Mouse (Mus musculus) embryonic facial prominence, embryonic 14.5 days (tissue): ENCODE results near the gene Fam155a. TPM values are rescaled to one million over a fixed set of nuclear protein-coding genes. Genes with fewer than 3 reads are reported as not detected.

Experiments
- ATAC-seq: fragments of 200-750 bp; cut with Nextera tagmentation; 2 replicates; pipeline ENCODE4 v1.8.0; 2017; ENCODE audit warnings: low read depth, moderate number of reproducible peaks, moderate TSS enrichment
- DNase-seq: peaks from one replicate; pipeline ENCODE4 v3.0.0-alpha.2; 2015; ENCODE audit warnings: low spot score
- H3K27ac ChIP-seq: fragments of 300-500 bp; sonication (generic); replicated peaks from 2 replicates; pipeline ENCODE4 v1.5.1; 2014; ENCODE audit warnings: low read depth, mild to moderate bottlenecking, low read length, moderate library complexity
- H3K27me3 ChIP-seq: fragments of 300-500 bp; sonication (generic); replicated peaks from 2 replicates; pipeline ENCODE4 v1.6.1; 2014; ENCODE audit warnings: low read length; ENCODE audit not compliant: control insufficient read depth, insufficient read depth
- H3K36me3 ChIP-seq: fragments of 300-500 bp; sonication (generic); 2 replicates; pipeline ENCODE4 v1.6.1; 2014; ENCODE audit warnings: low read length, mixed read lengths; ENCODE audit not compliant: control insufficient read depth, insufficient read depth
- H3K4me1 ChIP-seq: fragments of 300-500 bp; sonication (generic); 2 replicates; pipeline ENCODE4 v1.6.1; 2014; ENCODE audit warnings: antibody characterized with exemption, low read length; ENCODE audit not compliant: control insufficient read depth, insufficient read depth
- H3K4me2 ChIP-seq: fragments of 300-500 bp; sonication (generic); 2 replicates; pipeline ENCODE4 v1.6.1; 2014; ENCODE audit warnings: low read depth, mild to moderate bottlenecking, low read length, moderate library complexity, mixed read lengths
- H3K4me3 ChIP-seq: fragments of 300-500 bp; sonication (generic); 2 replicates; pipeline ENCODE4 v1.5.1; 2014; ENCODE audit warnings: low read depth, mild to moderate bottlenecking, low read length
- H3K9ac ChIP-seq: fragments of 300-500 bp; sonication (generic); 2 replicates; pipeline ENCODE4 v1.6.1; 2014; ENCODE audit warnings: low read depth, mild to moderate bottlenecking, low read length, moderate library complexity, mixed read lengths
- H3K9me3 ChIP-seq: fragments of 300-500 bp; sonication (generic); 2 replicates; pipeline ENCODE4 v1.6.1; 2016; ENCODE audit warnings: low read length; ENCODE audit not compliant: control insufficient read depth
- WGBS: fragments of 180-500 bp; shearing (Covaris S2); extraction: QIAGEN DNeasy Blood & Tissue Kit; methylation state at CpG from one replicate; pipeline ENCODE4 v1.1.7; 2014; 5-methylcytosine and 5-hydroxymethylcytosine counted together
- polyA plus RNA-seq: library from polyadenylated mRNA; unstranded; fragments of >200 nt; fragmentation: Nextera tagmentation; extraction: Ambion mirVana; gene quantifications from 2 replicates; pipeline ENCODE4 v1.2.1, GENCODE M21; 2014

Fam155a gene
- polyA plus RNA-seq, 1 experiment from 2014 or later = 1.0 TPM

DNA sequence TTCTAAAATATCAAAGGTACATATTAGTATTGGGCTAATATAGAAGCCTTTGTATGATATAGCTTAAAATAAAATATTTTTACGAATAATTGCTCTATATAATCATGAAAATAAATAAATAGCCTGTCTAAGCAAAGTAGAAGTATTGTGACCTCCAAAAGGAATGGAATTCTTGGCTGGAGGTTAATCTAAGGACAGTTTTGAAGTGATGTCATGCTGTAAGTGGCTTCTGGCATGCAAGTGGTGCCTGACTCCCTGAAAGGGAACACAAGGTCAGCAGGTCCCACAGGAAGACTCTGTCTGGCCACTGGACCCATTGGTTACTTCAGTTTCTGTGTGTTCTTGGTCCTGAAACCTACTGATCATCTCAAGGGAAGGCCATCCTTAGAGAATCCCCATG lies 117.3 kb downstream of the Fam155a start:
- DNase-seq = no peak
- no peaks in the 10 kb centered on the region for H3K36me3 ChIP-seq
- 44% methylated on average over 1 of the region's 1 CpGs for WGBS

DNA sequence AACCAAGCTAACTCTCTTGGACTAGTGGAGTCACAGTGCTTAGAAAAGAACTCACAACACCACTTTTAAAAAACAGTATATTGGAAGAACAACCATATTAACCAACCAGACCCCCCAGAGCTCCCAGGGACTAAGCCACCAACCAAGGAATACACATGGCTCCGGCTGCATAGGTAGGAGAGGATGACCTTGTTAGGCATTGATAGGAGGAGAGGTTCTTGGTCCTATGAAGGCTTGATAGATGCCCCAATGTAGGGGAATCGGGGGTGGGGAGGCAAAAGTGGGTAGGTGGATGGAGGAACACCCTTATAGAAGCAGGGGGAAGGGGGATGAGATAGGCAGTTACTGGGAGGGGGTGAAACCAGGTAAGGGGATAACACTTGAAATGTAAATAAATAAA lies 132.8 kb downstream of the Fam155a start:
- Histone ChIP-seq H3K4me1 (no peaks in the 10 kb centered on the region), H3K9ac (no peak overlapping the region), H3K4me3 (no peak overlapping the region), H3K4me2 (no peak overlapping the region), H3K36me3 (no peaks in the 10 kb centered on the region), H3K27me3 (no peaks in the 10 kb centered on the region), H3K9me3 (no peaks in the 10 kb centered on the region), H3K27ac (no peak overlapping the region)
- no peak for ATAC-seq
- no peak for DNase-seq
- WGBS = 81% methylated on average over 2 of the region's 2 CpGs

More for the DNA sequence above, 117.3 kb downstream of the Fam155a start:
- Histone ChIP-seq H3K4me1 (no peaks in the 10 kb centered on the region), H3K27me3 (no peaks in the 10 kb centered on the region), H3K27ac (no peak overlapping the region), H3K9me3 (no peaks in the 10 kb centered on the region), H3K4me3 (no peak overlapping the region), H3K4me2 (no peak overlapping the region), H3K9ac (no peak overlapping the region)
- no peak for ATAC-seq

GRCm38 (mm10) chr8:9635240-9635639 lies 135.7 kb downstream of the Fam155a start:
- Histone ChIP-seq H3K9ac (no peak overlapping the region), H3K27me3 (no peaks in the 10 kb centered on the region), H3K4me3 (no peak overlapping the region), H3K4me2 (no peak overlapping the region), H3K27ac (no peak overlapping the region), H3K4me1 (no peaks in the 10 kb centered on the region), H3K36me3 (no peaks in the 10 kb centered on the region), H3K9me3 (no peaks in the 10 kb centered on the region)
- ATAC-seq (no peak), DNase-seq (peak; percentile 61)
- WGBS = 65% methylated on average over 5 of the region's 5 CpGs

DNA sequence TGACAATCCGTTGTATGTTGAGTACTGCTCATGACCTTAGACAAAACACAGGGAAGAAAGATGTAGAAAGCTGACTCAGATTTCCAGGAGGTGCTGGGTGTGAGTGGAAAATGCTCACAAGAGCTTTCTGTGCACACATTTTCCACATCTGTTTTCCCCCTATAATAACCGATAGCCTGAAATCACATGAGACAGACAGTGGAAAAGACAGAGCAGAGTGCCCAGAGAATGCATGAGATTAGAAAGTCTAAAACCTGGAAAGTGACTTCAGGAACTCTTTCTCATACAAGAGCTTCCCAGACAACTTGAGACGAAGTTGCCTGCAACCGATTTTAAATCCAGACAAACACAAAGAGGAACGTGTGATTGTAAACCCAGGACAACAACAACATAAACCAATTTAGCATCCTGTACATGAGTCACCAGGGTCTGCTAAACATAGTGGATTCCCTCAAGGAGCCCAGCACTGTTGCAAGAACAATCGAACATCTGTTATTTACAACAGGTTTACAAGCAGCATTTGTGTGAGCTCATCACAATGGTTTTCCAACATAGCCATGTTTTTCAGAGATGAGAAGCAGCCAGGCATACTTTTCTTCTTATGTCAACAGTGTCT lies 163.8 kb downstream of the Fam155a start:
- H3K4me2 ChIP-seq = no peak overlapping the region
- no peaks in the 10 kb centered on the region for H3K27me3 ChIP-seq
- no peak overlapping the region for H3K4me3 ChIP-seq
- H3K27ac ChIP-seq = no peak overlapping the region
- 60% methylated on average over 6 of the region's 6 CpGs for WGBS
- ATAC-seq (no peak; the same call in 1 of the 2 replicates), DNase-seq (peak; percentile 24)
- no peak overlapping the region for H3K9ac ChIP-seq
- H3K4me1 ChIP-seq = no peaks in the 10 kb centered on the region
- H3K36me3 ChIP-seq = no peaks in the 10 kb centered on the region
- H3K9me3 ChIP-seq = no peaks in the 10 kb centered on the region

GRCm38 (mm10) chr8:9596003-9596402 lies 175.0 kb downstream of the Fam155a start:
- H3K4me1 ChIP-seq = no peaks in the 10 kb centered on the region
- no peaks in the 10 kb centered on the region for H3K9me3 ChIP-seq
- WGBS = 65% methylated on average over 3 of the region's 3 CpGs
- H3K27ac ChIP-seq = no peak overlapping the region
- no peak overlapping the region for H3K4me2 ChIP-seq
- no peaks in the 10 kb centered on the region for H3K27me3 ChIP-seq
- H3K9ac ChIP-seq = no peak overlapping the region
- no peak overlapping the region for H3K4me3 ChIP-seq
- DNase-seq (no peak), ATAC-seq (no peak)
- H3K36me3 ChIP-seq = no peaks in the 10 kb centered on the region

- H3K4me2 ChIP-seq = no peak overlapping the region
- WGBS = 61% methylated on average over 6 of the region's 6 CpGs
- no peak overlapping the region for H3K4me3 ChIP-seq
- H3K36me3 ChIP-seq = no peaks in the 10 kb centered on the region
- no peaks in the 10 kb centered on the region for H3K27me3 ChIP-seq
- DNase-seq = no peak
- no peaks in the 10 kb centered on the region for H3K4me1 ChIP-seq
- H3K9ac ChIP-seq = no peak overlapping the region
- H3K27ac ChIP-seq = no peak overlapping the region
- no peaks in the 10 kb centered on the region for H3K9me3 ChIP-seq
- no peak for ATAC-seq
These were observed 189.1 kb downstream of the Fam155a start for GRCm38 (mm10) chr8:9581836-9582235.

- H3K9me3 ChIP-seq = no peaks in the 10 kb centered on the region
- ATAC-seq = no peak
- no peak overlapping the region for H3K27ac ChIP-seq
These were observed 190.8 kb downstream of the Fam155a start for GRCm38 (mm10) chr8:9580192-9580591.

GRCm38 (mm10) chr8:9571977-9572376 lies 199.0 kb downstream of the Fam155a start:
- no peak for DNase-seq
- no peaks in the 10 kb centered on the region for H3K9me3 ChIP-seq
- H3K4me2 ChIP-seq = no peak overlapping the region
- H3K27me3 ChIP-seq = no peaks in the 10 kb centered on the region
- 81% methylated on average over 2 of the region's 2 CpGs for WGBS
- H3K4me1 ChIP-seq = no peaks in the 10 kb centered on the region
- H3K4me3 ChIP-seq = no peak overlapping the region
- no peaks in the 10 kb centered on the region for H3K36me3 ChIP-seq
- no peak for ATAC-seq
- H3K27ac ChIP-seq = no peak overlapping the region
- no peak overlapping the region for H3K9ac ChIP-seq

More at GRCm38 (mm10) chr8:9580192-9580591, 190.8 kb downstream of the Fam155a start:
- Histone ChIP-seq H3K27me3 (no peaks in the 10 kb centered on the region), H3K4me3 (no peak overlapping the region), H3K36me3 (no peaks in the 10 kb centered on the region), H3K4me1 (no peaks in the 10 kb centered on the region), H3K4me2 (no peak overlapping the region), H3K9ac (no peak overlapping the region)
- 30% methylated on average over 3 of the region's 3 CpGs for WGBS
- peak; percentile 16 for DNase-seq

GRCm38 (mm10) chr8:9569516-9570170 lies 201.3 kb downstream of the Fam155a start:
- WGBS = 74% methylated on average over 4 of the region's 4 CpGs
- Histone ChIP-seq H3K4me2 (no peak overlapping the region), H3K4me1 (no peaks in the 10 kb centered on the region), H3K9me3 (no peaks in the 10 kb centered on the region), H3K9ac (no peak overlapping the region), H3K27ac (no peak overlapping the region), H3K36me3 (no peaks in the 10 kb centered on the region), H3K4me3 (no peak overlapping the region), H3K27me3 (no peaks in the 10 kb centered on the region)
- DNase-seq (no peak), ATAC-seq (no peak)
